ENCODE assay signal across 7 mouse cellular contexts in genomic region chr4:143388955-143389702, GRCm38 (mm10). TPM values are rescaled to one million over a fixed set of nuclear protein-coding genes. Genes with fewer than 3 reads are reported as not detected.
DNase-seq lines count a peak whose midpoint lies in the region; ATAC-seq lines count a peak whose summit lies in the region.

No protein-coding gene starts in this region.

- H3K27me3 ChIP-seq in forebrain, embryonic 15.5 days, result no peaks in the 10 kb centered on the region
- H3K27me3 ChIP-seq in hindbrain, embryonic 10.5 days (ENCODE audit: insufficient read depth, poor library complexity, severe bottlenecking), result peaks cover 4% of the 10 kb centered on the region; the same call in 1 of the 2 replicates
- no peaks in the 10 kb centered on the region for H3K27me3 ChIP-seq in stomach, embryonic 15.5 days (replicated peaks)

- H3K27ac ChIP-seq in forebrain, embryonic 15.5 days (replicated peaks), result no peak overlapping the region
- H3K27ac ChIP-seq in hindbrain, embryonic 10.5 days, result peak overlapping the region; percentile 71
- no peak overlapping the region for H3K27ac ChIP-seq in stomach, embryonic 15.5 days

- H3K4me2 ChIP-seq in forebrain, embryonic 15.5 days (replicated peaks), result peak overlapping the region; percentile 57
- H3K4me2 ChIP-seq in stomach, embryonic 15.5 days, result peak overlapping the region; percentile 64

- peak overlapping the region; percentile 33; the same call in 1 of the 2 replicates for H3K9ac ChIP-seq in forebrain, embryonic 15.5 days (replicated peaks)
- no peak overlapping the region for H3K9ac ChIP-seq in stomach, embryonic 15.5 days

- H3K4me1 ChIP-seq in forebrain, embryonic 15.5 days, result no peaks in the 10 kb centered on the region
- no peaks in the 10 kb centered on the region for H3K4me1 ChIP-seq in hindbrain, embryonic 10.5 days (replicated peaks)
- H3K4me1 ChIP-seq in stomach, embryonic 15.5 days, result no peaks in the 10 kb centered on the region

- H3K4me3 ChIP-seq in forebrain, embryonic 15.5 days, result peak overlapping the region; percentile 39
- H3K4me3 ChIP-seq in hindbrain, embryonic 10.5 days, result peak overlapping the region; percentile 46
- H3K4me3 ChIP-seq in stomach, embryonic 15.5 days (replicated peaks), result peak overlapping the region; percentile 42

- intact Hi-C loops in left cerebral cortex, postnatal 36 days (cut with DNase I), result no loop called here

- H3K36me3 ChIP-seq in forebrain, embryonic 15.5 days, result no peaks in the 10 kb centered on the region
- H3K36me3 ChIP-seq in hindbrain, embryonic 10.5 days, result no peaks in the 10 kb centered on the region
- H3K36me3 ChIP-seq in stomach, embryonic 15.5 days, result no peaks in the 10 kb centered on the region

- WGBS in forebrain, embryonic 15.5 days, result 10% methylated on average over 26 of the region's 43 CpGs
- 8% methylated on average over 43 of the region's 43 CpGs for WGBS in hindbrain, embryonic 10.5 days
- 11% methylated on average over 24 of the region's 43 CpGs for WGBS in stomach, embryonic 15.5 days

- peak; percentile 88 for ATAC-seq in forebrain, embryonic 15.5 days (replicated peaks)
- ATAC-seq in stomach, embryonic 15.5 days (ENCODE audit: insufficient read depth, low FRiP score, low read depth), result peak; percentile 79

- DNase-seq in ES-CJ7 (ENCODE audit: low read depth, low spot score), result peak; percentile 56
- peak; percentile 55 for DNase-seq in adrenal gland, adult 2 months
- peak; percentile 78 for DNase-seq in hindbrain, embryonic 10.5 days (ENCODE audit: low spot score)
- DNase-seq in left cerebral cortex, postnatal 36 days (ENCODE audit: low spot score in 2 of 2), result peak; percentile 19 to 24
- peak; percentile 43 for DNase-seq in mesoderm, embryonic 11.5 days (ENCODE audit: low read depth, low spot score)

- H3K9me3 ChIP-seq in forebrain, embryonic 15.5 days, result no peaks in the 10 kb centered on the region
- H3K9me3 ChIP-seq in hindbrain, embryonic 10.5 days, result peaks cover 3% of the 10 kb centered on the region; the same call in 1 of the 2 replicates
- H3K9me3 ChIP-seq in stomach, embryonic 15.5 days, result no peaks in the 10 kb centered on the region

RNA-seq across cellular contexts. Expression of gene Pramel1, which starts 5.1 kb away (rescaled TPM):
- not detected for total RNA-seq in adrenal gland, adult 2 months (2021)
- not detected in 2 replicates for polyA plus RNA-seq in adrenal gland, adult 2 months (2012; rRNA removed)
- polyA plus RNA-seq in forebrain, embryonic 15.5 days (2015; fragmentation: Nextera tagmentation; extraction: Ambion mirVana), result not detected in 2 replicates
- polyA plus RNA-seq in hindbrain, embryonic 10.5 days (2016; fragmentation: Nextera tagmentation; extraction: Ambion mirVana), result not detected in 2 replicates
- total RNA-seq in left cerebral cortex, postnatal 36 days (2021), result not detected
- not detected in 2 replicates for polyA plus RNA-seq in stomach, embryonic 15.5 days (2015; fragmentation: Nextera tagmentation; extraction: Ambion mirVana)

RNA-seq across cellular contexts. Expression of gene Pramef8, which starts 23.1 kb away (rescaled TPM):
- total RNA-seq in adrenal gland, adult 2 months (2021), result 10 to 100 TPM in 1 of 2 experiments, 1 to 10 TPM in 1; 9.7 to 13.9 TPM
- 3.3 and 4.3 TPM in 2 replicates for polyA plus RNA-seq in adrenal gland, adult 2 months (2012; rRNA removed)
- 27.7 and 30.2 TPM in 2 replicates for polyA plus RNA-seq in forebrain, embryonic 15.5 days (2015; fragmentation: Nextera tagmentation; extraction: Ambion mirVana)
- 18.2 and 21.9 TPM in 2 replicates for polyA plus RNA-seq in hindbrain, embryonic 10.5 days (2016; fragmentation: Nextera tagmentation; extraction: Ambion mirVana)
- total RNA-seq in left cerebral cortex, postnatal 36 days (2021), result 10 to 100 TPM; 13.2 to 14.1 TPM
- polyA plus RNA-seq in stomach, embryonic 15.5 days (2015; fragmentation: Nextera tagmentation; extraction: Ambion mirVana), result 14.6 and 15.3 TPM in 2 replicates

RNA-seq across cellular contexts. Expression of gene Lrrc38, which starts 39.6 kb away (rescaled TPM):
- under 1 TPM; 0.20 to 0.24 TPM for total RNA-seq in adrenal gland, adult 2 months (2021)
- polyA plus RNA-seq in adrenal gland, adult 2 months (2012; rRNA removed), result 0.59 and 0.91 TPM in 2 replicates
- 0.13 and 0.23 TPM in 2 replicates for polyA plus RNA-seq in forebrain, embryonic 15.5 days (2015; fragmentation: Nextera tagmentation; extraction: Ambion mirVana)
- 0.14 and 0.18 TPM in 2 replicates for polyA plus RNA-seq in hindbrain, embryonic 10.5 days (2016; fragmentation: Nextera tagmentation; extraction: Ambion mirVana)
- 1 to 10 TPM; 1.7 to 3.0 TPM for total RNA-seq in left cerebral cortex, postnatal 36 days (2021)
- 0.18 TPM in 1 of 2 replicates, not detected in the other for polyA plus RNA-seq in stomach, embryonic 15.5 days (2015; fragmentation: Nextera tagmentation; extraction: Ambion mirVana)

Comparison
In these comparisons a context has a peak if more than half of its experiments do, and no peak if none do; other contexts are left out.
1. DNase-seq: peak in every context shown above with its lines; median percentile 78 in hindbrain, embryonic 10.5 days; 56 in ES-CJ7; 55 in adrenal gland, adult 2 months; 43 in mesoderm, embryonic 11.5 days; 22 in left cerebral cortex, postnatal 36 days.